Mouse (Mus musculus) right cerebral cortex, postnatal 36 days (tissue): ENCODE measurements around the gene Aph1a.
"Not testable (repeated sequence)": the region's sequence is repeated elsewhere in the genome, so short reads cannot be mapped to it uniquely, and the experiment has no call there.

Experiments
- DNase-seq, 2 experiments: peaks; one replicate each; pipeline ENCODE4 v3.0.0; 2022; ENCODE audit warnings: low spot score in 2 of 2, mixed read lengths in 1 of 2

The Aph1a gene

GRCm38 (mm10) chr3:95893606-95894316 lies at the start of gene Aph1a:
Gene Aph1a (plus strand): TSS chr3:95893969.
- peak; percentile 97 for DNase-seq

- DNase-seq = no peak
Measured at GRCm38 (mm10) chr3:95850611-95851010, 43.2 kb upstream of the Aph1a start.

- no peak for DNase-seq
Measured at GRCm38 (mm10) chr3:95851317-95851716, 42.5 kb upstream of the Aph1a start.

GRCm38 (mm10) chr3:95855502-95856089 lies 38.2 kb upstream of the Aph1a start, which contains the start of gene Prpf3:
Gene Prpf3 (minus strand): TSS chr3:95855885.
- DNase-seq = peak; percentile 91 to 92

GRCm38 (mm10) chr3:95856115-95856514 lies 37.7 kb upstream of the Aph1a start:
- DNase-seq = no peak

- DNase-seq = not testable (repeated sequence)
Measured at GRCm38 (mm10) chr3:95857050-95857449, 36.7 kb upstream of the Aph1a start.

- DNase-seq = not testable (repeated sequence)
Measured at GRCm38 (mm10) chr3:95858278-95858677, 35.5 kb upstream of the Aph1a start.

GRCm38 (mm10) chr3:95860323-95860722 lies 33.4 kb upstream of the Aph1a start:
- no peak for DNase-seq

- DNase-seq = no peak
Measured at GRCm38 (mm10) chr3:95861216-95861615, 32.6 kb upstream of the Aph1a start.

GRCm38 (mm10) chr3:95861796-95862195 lies 32.0 kb upstream of the Aph1a start:
- no peak for DNase-seq

- DNase-seq = no peak
Measured at GRCm38 (mm10) chr3:95863578-95863977, 30.2 kb upstream of the Aph1a start.

- peak; percentile 74 to 86 for DNase-seq
Measured at GRCm38 (mm10) chr3:95865050-95865449, 28.7 kb upstream of the Aph1a start.

GRCm38 (mm10) chr3:95865571-95865970 lies 28.2 kb upstream of the Aph1a start:
- no peak for DNase-seq

GRCm38 (mm10) chr3:95866071-95866470 lies 27.7 kb upstream of the Aph1a start:
- no peak for DNase-seq

GRCm38 (mm10) chr3:95867408-95867807 lies 26.4 kb upstream of the Aph1a start:
- no peak for DNase-seq

GRCm38 (mm10) chr3:95870976-95871375 lies 22.8 kb upstream of the Aph1a start:
- DNase-seq = no peak

- peak; percentile 79 to 88 for DNase-seq
Measured at GRCm38 (mm10) chr3:95871392-95871867, 22.3 kb upstream of the Aph1a start, which contains the start of gene Mrps21. Gene Mrps21 (minus strand): TSS chr3:95871519.

GRCm38 (mm10) chr3:95872048-95872447 lies 21.7 kb upstream of the Aph1a start:
- no peak for DNase-seq

GRCm38 (mm10) chr3:95879063-95879462 lies 14.7 kb upstream of the Aph1a start:
- no peak for DNase-seq

- DNase-seq = peak; percentile 97 to 99
Measured at GRCm38 (mm10) chr3:95881979-95882815, 11.6 kb upstream of the Aph1a start, which contains the start of gene Ciart. Gene Ciart (minus strand): TSS chr3:95882251.

- DNase-seq = peak; percentile 68
Measured at GRCm38 (mm10) chr3:95882816-95883425, 10.8 kb upstream of the Aph1a start.

- no peak for DNase-seq
Measured at GRCm38 (mm10) chr3:95884400-95884799, 9.4 kb upstream of the Aph1a start.
